Mouse (Mus musculus): ENCODE data around the gene Oaz1. TPM values are rescaled to one million over a fixed set of nuclear protein-coding genes. Genes with fewer than 3 reads are reported as not detected.

The Oaz1 gene
- polyA plus RNA-seq (2014; fragmentation: Illumina TruSeq; extraction: RNeasy Lipid Tissue Mini Kit (QIAGEN cat#74804); ENCODE audit: insufficient read depth, low read depth, low replicate concordance) = 1,024 TPM

DNA sequence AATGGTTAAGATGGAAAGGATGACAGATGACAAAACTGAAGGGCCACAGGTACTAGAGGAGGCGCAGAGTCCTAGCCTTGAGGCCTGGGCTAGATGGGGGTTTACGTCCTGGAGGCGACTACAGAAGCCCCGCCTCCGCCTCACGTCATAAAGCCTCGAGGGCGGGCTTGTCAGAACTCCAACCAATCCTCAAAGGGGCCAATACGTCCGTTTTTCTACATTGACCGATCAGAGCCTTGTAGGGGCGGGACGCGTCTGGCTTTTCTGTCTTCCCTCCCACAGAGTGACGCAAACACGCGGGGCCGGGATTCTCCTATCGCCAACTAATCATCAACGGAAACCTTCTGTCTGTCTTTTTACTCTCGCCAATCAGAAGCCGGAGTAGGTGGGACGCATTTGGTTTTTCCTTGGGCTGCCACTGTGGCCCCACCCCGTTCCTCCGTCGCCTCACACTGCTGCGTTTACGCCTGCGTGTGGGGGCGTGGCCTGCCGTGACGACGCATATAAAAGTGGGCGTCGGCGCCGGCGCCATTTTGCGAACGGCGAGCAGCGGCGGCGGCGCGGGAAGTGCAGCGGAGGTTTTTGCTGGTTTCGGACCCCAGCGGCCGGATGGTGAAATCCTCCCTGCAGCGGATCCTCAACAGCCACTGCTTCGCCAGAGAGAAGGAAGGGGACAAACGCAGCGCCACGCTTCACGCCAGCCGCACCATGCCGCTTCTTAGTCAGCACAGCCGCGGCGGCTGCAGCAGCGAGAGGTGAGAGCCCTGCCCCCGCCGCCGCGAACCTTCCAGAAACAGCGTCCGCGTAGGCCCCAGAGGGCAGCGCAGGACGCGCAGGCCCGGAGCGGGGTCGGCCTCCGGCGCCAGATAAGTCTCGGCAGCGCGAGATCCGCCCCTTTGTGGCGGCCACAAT, at the start of gene Oaz1:
Oaz1 (plus strand) TSS at position 506 of the 912 bp plus-strand sequence.

GRCm38 (mm10) chr10:80798150-80799006, 28.1 kb upstream of the Oaz1 start, which contains the start of the genes Sf3a2 and Plekhj1:
Gene Sf3a2 (plus strand): TSS chr10:80798198.
Gene Plekhj1 (minus strand): TSS chr10:80798626.

DNA sequence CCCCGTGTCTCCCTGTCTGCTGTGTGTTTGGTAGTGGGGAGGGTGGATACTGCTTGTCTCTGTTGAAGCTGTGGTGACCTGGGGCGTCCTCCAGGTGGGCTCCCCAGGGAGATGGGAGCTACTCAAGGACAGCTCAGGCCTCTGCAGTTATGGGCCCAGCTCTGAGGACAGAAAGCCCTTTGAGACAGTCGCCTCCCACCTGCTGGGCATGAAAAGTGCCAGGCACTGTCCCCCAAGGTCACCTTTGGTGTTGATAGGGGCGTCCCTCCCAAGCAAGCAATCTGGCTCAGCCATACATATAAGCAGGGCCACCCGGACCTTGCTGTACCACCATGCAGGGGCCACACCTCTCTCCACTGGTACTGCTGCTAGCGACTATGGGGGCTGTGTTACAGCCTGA, 21.5 kb upstream of the Oaz1 start, which contains the start of gene Amh:
Amh (plus strand) TSS at position 328 of the 400 bp plus-strand sequence.

DNA sequence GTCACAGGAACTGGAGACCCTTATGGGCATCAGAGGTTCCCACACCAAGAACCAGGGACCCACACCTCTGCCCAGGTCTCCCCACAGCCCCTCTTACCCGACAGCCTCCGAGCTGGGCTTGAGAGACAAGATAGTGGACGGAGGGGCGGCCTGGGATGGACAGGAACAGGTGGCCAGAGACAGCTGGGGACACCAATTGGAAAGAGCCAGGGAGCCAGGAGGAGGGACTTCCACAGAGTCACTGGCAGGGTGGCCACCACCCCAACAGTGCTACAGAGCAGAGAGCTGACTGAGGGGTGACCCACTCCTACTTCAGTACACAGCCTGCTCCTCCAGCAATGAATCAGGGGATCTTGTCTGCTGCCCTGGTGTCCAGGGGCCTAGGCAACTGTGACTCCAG, 13.1 kb upstream of the Oaz1 start, which contains the start of gene Jsrp1:
Jsrp1 (minus strand) TSS at position 133 of the 400 bp plus-strand sequence.

DNA sequence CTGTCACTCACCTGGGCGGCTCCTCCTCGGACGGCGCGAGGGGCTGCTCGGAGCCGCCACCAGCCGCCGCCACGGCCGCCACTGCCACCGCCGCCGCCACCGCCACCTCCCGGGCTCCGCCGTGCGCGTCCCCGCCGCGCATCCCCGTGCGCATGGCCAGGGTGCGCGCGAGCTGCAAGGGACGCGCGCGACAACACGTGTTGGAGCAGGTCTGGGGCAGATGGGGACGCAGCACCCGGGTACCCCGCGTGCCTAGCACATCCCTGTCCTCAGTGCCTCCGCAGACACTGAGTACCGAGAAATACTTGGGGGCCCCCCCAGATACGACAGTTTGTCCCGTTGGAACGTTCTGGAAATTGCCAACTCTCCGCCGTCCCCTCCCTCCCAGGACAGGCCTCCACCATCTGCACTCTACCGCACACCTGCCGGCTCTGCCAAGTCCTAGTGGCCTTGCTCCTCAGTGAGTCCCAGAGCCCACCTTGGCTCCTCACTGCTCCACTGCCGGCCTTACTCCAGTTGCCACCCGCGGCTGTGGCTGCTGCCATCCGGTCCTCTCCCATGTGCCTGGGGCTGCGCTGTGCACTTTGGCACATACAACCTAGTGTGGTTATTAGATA, 17.6 kb downstream of the Oaz1 start, which contains the start of gene Lingo3:
Lingo3 (minus strand) TSS at position 109 of the 617 bp plus-strand sequence.

GRCm38 (mm10) chr10:80854913-80855748, 28.7 kb downstream of the Oaz1 start, which contains the start of the genes Lsm7 and Sppl2b:
Gene Lsm7 (minus strand): TSS chr10:80855209.
Gene Sppl2b (plus strand): TSS chr10:80855275.

GRCm38 (mm10) chr10:80871581-80871980, 45.1 kb downstream of the Oaz1 start, which contains the start of gene Tmprss9:
Gene Tmprss9 (plus strand): TSS chr10:80871848.

Other genes starting within 250 kb of the Oaz1 start
- 10.0 TPM for gene Klf16, start 249.3 kb upstream of the Oaz1 start, polyA plus RNA-seq (2014; fragmentation: Illumina TruSeq; extraction: RNeasy Lipid Tissue Mini Kit (QIAGEN cat#74804); ENCODE audit: insufficient read depth, low read depth, low replicate concordance)
- gene Abhd17a, start 236.3 kb upstream of the Oaz1 start, polyA plus RNA-seq (2014; fragmentation: Illumina TruSeq; extraction: RNeasy Lipid Tissue Mini Kit (QIAGEN cat#74804); ENCODE audit: insufficient read depth, low read depth, low replicate concordance) = 63.0 TPM
- gene Scamp4, start 223.8 kb upstream of the Oaz1 start, polyA plus RNA-seq (2014; fragmentation: Illumina TruSeq; extraction: RNeasy Lipid Tissue Mini Kit (QIAGEN cat#74804); ENCODE audit: insufficient read depth, low read depth, low replicate concordance) = 39.5 TPM
- 1.3 TPM for gene Adat3, start 223.8 kb upstream of the Oaz1 start, polyA plus RNA-seq (2014; fragmentation: Illumina TruSeq; extraction: RNeasy Lipid Tissue Mini Kit (QIAGEN cat#74804); ENCODE audit: insufficient read depth, low read depth, low replicate concordance)
- gene Gm49322, start 220.6 kb upstream of the Oaz1 start, polyA plus RNA-seq (2014; fragmentation: Illumina TruSeq; extraction: RNeasy Lipid Tissue Mini Kit (QIAGEN cat#74804); ENCODE audit: insufficient read depth, low read depth, low replicate concordance) = 0.44 TPM
- 98.5 TPM for gene Csnk1g2, start 203.8 kb upstream of the Oaz1 start, polyA plus RNA-seq (2014; fragmentation: Illumina TruSeq; extraction: RNeasy Lipid Tissue Mini Kit (QIAGEN cat#74804); ENCODE audit: insufficient read depth, low read depth, low replicate concordance)
- 24.0 TPM for gene Btbd2, start 169.6 kb upstream of the Oaz1 start, polyA plus RNA-seq (2014; fragmentation: Illumina TruSeq; extraction: RNeasy Lipid Tissue Mini Kit (QIAGEN cat#74804); ENCODE audit: insufficient read depth, low read depth, low replicate concordance)
- 80.0 TPM for gene Mknk2, start 148.5 kb upstream of the Oaz1 start, polyA plus RNA-seq (2014; fragmentation: Illumina TruSeq; extraction: RNeasy Lipid Tissue Mini Kit (QIAGEN cat#74804); ENCODE audit: insufficient read depth, low read depth, low replicate concordance)
- 23.9 TPM for gene Mob3a, start 124.7 kb upstream of the Oaz1 start, polyA plus RNA-seq (2014; fragmentation: Illumina TruSeq; extraction: RNeasy Lipid Tissue Mini Kit (QIAGEN cat#74804); ENCODE audit: insufficient read depth, low read depth, low replicate concordance)
- 26.3 TPM for gene Izumo4, start 124.5 kb upstream of the Oaz1 start, polyA plus RNA-seq (2014; fragmentation: Illumina TruSeq; extraction: RNeasy Lipid Tissue Mini Kit (QIAGEN cat#74804); ENCODE audit: insufficient read depth, low read depth, low replicate concordance)
- 26.6 TPM for gene Ap3d1, start 84.4 kb upstream of the Oaz1 start, polyA plus RNA-seq (2014; fragmentation: Illumina TruSeq; extraction: RNeasy Lipid Tissue Mini Kit (QIAGEN cat#74804); ENCODE audit: insufficient read depth, low read depth, low replicate concordance)
- gene Dot1l, start 71.5 kb upstream of the Oaz1 start, polyA plus RNA-seq (2014; fragmentation: Illumina TruSeq; extraction: RNeasy Lipid Tissue Mini Kit (QIAGEN cat#74804); ENCODE audit: insufficient read depth, low read depth, low replicate concordance) = 6.0 TPM
- gene Sf3a2, start 28.5 kb upstream of the Oaz1 start, polyA plus RNA-seq (2014; fragmentation: Illumina TruSeq; extraction: RNeasy Lipid Tissue Mini Kit (QIAGEN cat#74804); ENCODE audit: insufficient read depth, low read depth, low replicate concordance) = 19.4 TPM
- 47.8 TPM for gene Plekhj1, start 28.0 kb upstream of the Oaz1 start, polyA plus RNA-seq (2014; fragmentation: Illumina TruSeq; extraction: RNeasy Lipid Tissue Mini Kit (QIAGEN cat#74804); ENCODE audit: insufficient read depth, low read depth, low replicate concordance)
- gene Amh, start 21.4 kb upstream of the Oaz1 start, polyA plus RNA-seq (2014; fragmentation: Illumina TruSeq; extraction: RNeasy Lipid Tissue Mini Kit (QIAGEN cat#74804); ENCODE audit: insufficient read depth, low read depth, low replicate concordance) = 0.19 TPM
- not detected for gene Jsrp1, start 13.2 kb upstream of the Oaz1 start, polyA plus RNA-seq (2014; fragmentation: Illumina TruSeq; extraction: RNeasy Lipid Tissue Mini Kit (QIAGEN cat#74804); ENCODE audit: insufficient read depth, low read depth, low replicate concordance)
- gene Lingo3, start 17.4 kb downstream of the Oaz1 start, polyA plus RNA-seq (2014; fragmentation: Illumina TruSeq; extraction: RNeasy Lipid Tissue Mini Kit (QIAGEN cat#74804); ENCODE audit: insufficient read depth, low read depth, low replicate concordance) = not detected
- gene Lsm7, start 28.6 kb downstream of the Oaz1 start, polyA plus RNA-seq (2014; fragmentation: Illumina TruSeq; extraction: RNeasy Lipid Tissue Mini Kit (QIAGEN cat#74804); ENCODE audit: insufficient read depth, low read depth, low replicate concordance) = 119 TPM
- gene Sppl2b, start 28.6 kb downstream of the Oaz1 start, polyA plus RNA-seq (2014; fragmentation: Illumina TruSeq; extraction: RNeasy Lipid Tissue Mini Kit (QIAGEN cat#74804); ENCODE audit: insufficient read depth, low read depth, low replicate concordance) = 9.4 TPM
- gene Tmprss9, start 45.2 kb downstream of the Oaz1 start, polyA plus RNA-seq (2014; fragmentation: Illumina TruSeq; extraction: RNeasy Lipid Tissue Mini Kit (QIAGEN cat#74804); ENCODE audit: insufficient read depth, low read depth, low replicate concordance) = not detected
- 173 TPM for gene Timm13, start 74.3 kb downstream of the Oaz1 start, polyA plus RNA-seq (2014; fragmentation: Illumina TruSeq; extraction: RNeasy Lipid Tissue Mini Kit (QIAGEN cat#74804); ENCODE audit: insufficient read depth, low read depth, low replicate concordance)
- 5.4 TPM for gene Lmnb2, start 91.6 kb downstream of the Oaz1 start, polyA plus RNA-seq (2014; fragmentation: Illumina TruSeq; extraction: RNeasy Lipid Tissue Mini Kit (QIAGEN cat#74804); ENCODE audit: insufficient read depth, low read depth, low replicate concordance)
- 63.5 TPM for gene Gadd45b, start 103.4 kb downstream of the Oaz1 start, polyA plus RNA-seq (2014; fragmentation: Illumina TruSeq; extraction: RNeasy Lipid Tissue Mini Kit (QIAGEN cat#74804); ENCODE audit: insufficient read depth, low read depth, low replicate concordance)
- gene Gng7, start 188.3 kb downstream of the Oaz1 start, polyA plus RNA-seq (2014; fragmentation: Illumina TruSeq; extraction: RNeasy Lipid Tissue Mini Kit (QIAGEN cat#74804); ENCODE audit: insufficient read depth, low read depth, low replicate concordance) = 1.2 TPM
- gene Diras1, start 199.0 kb downstream of the Oaz1 start, polyA plus RNA-seq (2014; fragmentation: Illumina TruSeq; extraction: RNeasy Lipid Tissue Mini Kit (QIAGEN cat#74804); ENCODE audit: insufficient read depth, low read depth, low replicate concordance) = not detected
- gene Slc39a3, start 210.8 kb downstream of the Oaz1 start, polyA plus RNA-seq (2014; fragmentation: Illumina TruSeq; extraction: RNeasy Lipid Tissue Mini Kit (QIAGEN cat#74804); ENCODE audit: insufficient read depth, low read depth, low replicate concordance) = 15.7 TPM
- 57.6 TPM for gene Sgta, start 233.5 kb downstream of the Oaz1 start, polyA plus RNA-seq (2014; fragmentation: Illumina TruSeq; extraction: RNeasy Lipid Tissue Mini Kit (QIAGEN cat#74804); ENCODE audit: insufficient read depth, low read depth, low replicate concordance)
- 9.9 TPM for gene Thop1, start 243.4 kb downstream of the Oaz1 start, polyA plus RNA-seq (2014; fragmentation: Illumina TruSeq; extraction: RNeasy Lipid Tissue Mini Kit (QIAGEN cat#74804); ENCODE audit: insufficient read depth, low read depth, low replicate concordance)

Data from lung, adult 10 weeks (tissue).